Mouse (Mus musculus) bone marrow, adult 2 months (tissue): ENCODE results near the gene Tgtp1. TPM values are rescaled to one million over a fixed set of nuclear protein-coding genes. Genes with fewer than 3 reads are reported as not detected.
"Not testable (repeated sequence)": the region's sequence is repeated elsewhere in the genome, so short reads cannot be mapped to it uniquely, and the experiment has no call there.

ENCODE experiments used
- H3K27ac ChIP-seq: fragments of 200-500 bp; 2 replicates; pipeline ENCODE4 v1.5.1; 2012; ENCODE audit warnings: low read depth, mild to moderate bottlenecking, control low read depth, inconsistent platforms, low read length; ENCODE audit not compliant: control insufficient read depth, poor library complexity, insufficient read depth
- H3K4me1 ChIP-seq: fragments of 200-500 bp; 2 replicates; pipeline ENCODE4 v1.6.1; 2011; ENCODE audit warnings: low read length; ENCODE audit not compliant: control insufficient read depth, insufficient read depth
- H3K4me3 ChIP-seq: fragments of 200-500 bp; replicated peaks from 2 replicates; pipeline ENCODE3; 2011; ENCODE audit warnings: mild to moderate bottlenecking, low read depth, low read length, control low read depth; ENCODE audit not compliant: control insufficient read depth
- WGBS: fragments of 180-500 bp; shearing (Covaris S2); methylation state at CpG from one replicate; pipeline ENCODE4 v1.1.7; 2018; 5-methylcytosine and 5-hydroxymethylcytosine counted together
- polyA plus RNA-seq: library from polyadenylated mRNA; stranded (reverse); fragments of >200 nt; gene quantifications from 2 replicates; pipeline ENCODE4 v1.2.4, GENCODE M21; 2011; ENCODE audit warnings: low replicate concordance; ENCODE audit not compliant: missing spikeins, insufficient read depth, insufficient read length

Gene Tgtp1
- polyA plus RNA-seq, 1 experiment, result 7.3 TPM

- H3K4me3 ChIP-seq, H3K27ac ChIP-seq, H3K4me1 ChIP-seq: not testable (repeated sequence)
- WGBS, result no CpG with 5 or more reads among the region's 1 CpGs
These were observed 19.3 kb downstream of the Tgtp1 start for GRCm38 (mm10) chr11:48974686-48975085.

GRCm38 (mm10) chr11:48946090-48946489, 47.9 kb downstream of the Tgtp1 start, which contains the start of gene Psme2b:
TSS of gene Psme2b (minus strand) at chr11:48946190.
- 88% methylated on average over 6 of the region's 6 CpGs for WGBS
- H3K4me1 ChIP-seq, H3K4me3 ChIP-seq, H3K27ac ChIP-seq: not testable (repeated sequence)

- not testable (repeated sequence) for H3K4me1 ChIP-seq, H3K4me3 ChIP-seq, H3K27ac ChIP-seq
These were observed 54.7 kb downstream of the Tgtp1 start for GRCm38 (mm10) chr11:48939286-48939685.

Other genes starting within 250 kb of the Tgtp1 start
- 1,856 and 2,313 TPM in 2 replicates for gene Rack1, start 193.8 kb downstream of the Tgtp1 start, polyA plus RNA-seq
- gene Trim41, start 176.8 kb downstream of the Tgtp1 start, polyA plus RNA-seq, result 39.7 and 51.0 TPM in 2 replicates
- gene Trim7, start 168.0 kb downstream of the Tgtp1 start, polyA plus RNA-seq, result 8.4 and 14.4 TPM in 2 replicates
- 43.1 and 76.8 TPM in 2 replicates for gene Gm12184, start 167.5 kb downstream of the Tgtp1 start, polyA plus RNA-seq
- 15.8 and 21.3 TPM in 2 replicates for gene Irgm1, start 122.5 kb downstream of the Tgtp1 start, polyA plus RNA-seq
- gene Gm5431, start 92.0 kb downstream of the Tgtp1 start, polyA plus RNA-seq, result 2.0 TPM in 1 of 2 replicates, not detected in the other
- gene Psme2b, start 48.0 kb downstream of the Tgtp1 start, polyA plus RNA-seq, result 16.9 and 66.0 TPM in 2 replicates
- 0.88 and 2.1 TPM in 2 replicates for gene Olfr56, start 15.3 kb downstream of the Tgtp1 start, polyA plus RNA-seq
- gene 9930111J21Rik1, start 14.8 kb downstream of the Tgtp1 start, polyA plus RNA-seq, result 5.1 and 7.9 TPM in 2 replicates
- gene Gm12185, start 1.9 kb downstream of the Tgtp1 start, polyA plus RNA-seq, result not detected in 2 replicates
- gene 9930111J21Rik2, start 57.1 kb upstream of the Tgtp1 start, polyA plus RNA-seq, result 9.1 and 13.8 TPM in 2 replicates
- 7.7 TPM in 1 of 2 replicates, not detected in the other for gene Tgtp2, start 70.0 kb upstream of the Tgtp1 start, polyA plus RNA-seq
- 18.2 and 26.2 TPM in 2 replicates for gene Ifi47, start 82.4 kb upstream of the Tgtp1 start, polyA plus RNA-seq
- gene Olfr1396, start 120.7 kb upstream of the Tgtp1 start, polyA plus RNA-seq, result not detected in 2 replicates
- not detected in 2 replicates for gene Olfr1395, start 148.1 kb upstream of the Tgtp1 start, polyA plus RNA-seq
- not detected in 2 replicates for gene Olfr1394, start 160.2 kb upstream of the Tgtp1 start, polyA plus RNA-seq
- 2.1 and 4.9 TPM in 2 replicates for gene Btnl9, start 193.0 kb upstream of the Tgtp1 start, polyA plus RNA-seq
- 10.4 and 12.0 TPM in 2 replicates for gene Zfp62, start 209.1 kb upstream of the Tgtp1 start, polyA plus RNA-seq